ENCODE assay signal across 8 mouse cellular contexts in genomic region chr8:84012499-84013165, GRCm38 (mm10). TPM values are rescaled to one million over a fixed set of nuclear protein-coding genes. Genes with fewer than 3 reads are reported as not detected.
DNase-seq lines count a peak whose midpoint lies in the region; ATAC-seq lines count a peak whose summit lies in the region.

No protein-coding gene starts in this region.

- peak overlapping the region; percentile 99 for H3K4me2 ChIP-seq in hindbrain, embryonic 15.5 days
- peak overlapping the region; percentile 71 for H3K4me2 ChIP-seq in liver, embryonic 11.5 days

- H3K27me3 ChIP-seq in embryonic facial prominence, embryonic 10.5 days (replicated peaks; ENCODE audit: low read depth, poor library complexity, severe bottlenecking), result peaks cover 62% of the 10 kb centered on the region
- peaks cover 34% of the 10 kb centered on the region for H3K27me3 ChIP-seq in hindbrain, embryonic 15.5 days
- H3K27me3 ChIP-seq in liver, embryonic 11.5 days (replicated peaks; ENCODE audit: control insufficient read depth, insufficient read depth, low read length), result peaks cover 46% of the 10 kb centered on the region

- peak overlapping the region; percentile 67 for H3K4me3 ChIP-seq in embryonic facial prominence, embryonic 10.5 days
- H3K4me3 ChIP-seq in hindbrain, embryonic 15.5 days, result peak overlapping the region; percentile 48
- H3K4me3 ChIP-seq in liver, embryonic 11.5 days (ENCODE audit: low read depth, low read length), result peak overlapping the region; percentile 57

- peaks cover 4% of the 10 kb centered on the region; the same call in 1 of the 2 replicates for H3K9me3 ChIP-seq in embryonic facial prominence, embryonic 10.5 days
- H3K9me3 ChIP-seq in hindbrain, embryonic 15.5 days, result no peaks in the 10 kb centered on the region
- 0 out of 2 replicates have a peak, but pooled peaks cover 2% of the 10 kb centered on the region for H3K9me3 ChIP-seq in liver, embryonic 11.5 days (ENCODE audit: control insufficient read depth, low read length)

- H3K9ac ChIP-seq in hindbrain, embryonic 15.5 days, result no peak overlapping the region
- no peak overlapping the region for H3K9ac ChIP-seq in liver, embryonic 11.5 days (ENCODE audit: low read depth, low read length)

- WGBS in embryonic facial prominence, embryonic 10.5 days, result 5% methylated on average over 35 of the region's 35 CpGs
- 8% methylated on average over 35 of the region's 35 CpGs for WGBS in hindbrain, embryonic 15.5 days
- WGBS in liver, embryonic 11.5 days, result 11% methylated on average over 35 of the region's 35 CpGs

- H3K4me1 ChIP-seq in embryonic facial prominence, embryonic 10.5 days, result peaks cover 36% of the 10 kb centered on the region
- peaks cover 28% of the 10 kb centered on the region for H3K4me1 ChIP-seq in hindbrain, embryonic 15.5 days (replicated peaks)
- peaks cover 8% of the 10 kb centered on the region for H3K4me1 ChIP-seq in liver, embryonic 11.5 days (replicated peaks; ENCODE audit: control insufficient read depth, insufficient read depth, low read length)

- no peak for ATAC-seq in hindbrain, embryonic 15.5 days (ENCODE audit: low FRiP score, low read depth)
- ATAC-seq in liver, embryonic 11.5 days (replicated peaks; ENCODE audit: low FRiP score), result no peak
- no peak for ATAC-seq in cerebellum, adult (ENCODE audit: insufficient number of reproducible peaks, low FRiP score, low TSS enrichment)

- DNase-seq in MN1 (ENCODE audit: low spot score), result peak; percentile 47
- DNase-seq in embryonic facial prominence, embryonic 10.5 days (ENCODE audit: low spot score), result peak; percentile 60
- DNase-seq in liver, embryonic 11.5 days (ENCODE audit: low spot score), result no peak
- DNase-seq in skeletal muscle tissue, adult 2 months (ENCODE audit: low read depth, low spot score), result peak; percentile 53
- no peak for DNase-seq in urinary bladder, postnatal 4 days (ENCODE audit: low spot score in 2 of 2)
- no peak for DNase-seq in layer of hippocampus, postnatal 25 days (ENCODE audit: extremely low spot score in 1 of 2, low spot score in 1 of 2)

- no peaks in the 10 kb centered on the region for H3K36me3 ChIP-seq in embryonic facial prominence, embryonic 10.5 days (replicated peaks)
- H3K36me3 ChIP-seq in hindbrain, embryonic 15.5 days, result no peaks in the 10 kb centered on the region
- no peaks in the 10 kb centered on the region for H3K36me3 ChIP-seq in liver, embryonic 11.5 days (ENCODE audit: control insufficient read depth, insufficient read depth, low read length)

- H3K27ac ChIP-seq in embryonic facial prominence, embryonic 10.5 days (replicated peaks), result 0 out of 2 replicates have a peak overlapping the region, but pooled peaks have one; percentile 20
- H3K27ac ChIP-seq in hindbrain, embryonic 15.5 days (replicated peaks), result no peak overlapping the region
- H3K27ac ChIP-seq in liver, embryonic 11.5 days (ENCODE audit: low read depth, low read length), result no peak overlapping the region

RNA-seq across cellular contexts. Expression of gene 2210011C24Rik, which starts 0.7 kb away (rescaled TPM):
- 0.28 TPM in 1 of 2 replicates, not detected in the other for polyA plus RNA-seq in embryonic facial prominence, embryonic 10.5 days (2016; fragmentation: Nextera tagmentation; extraction: Ambion mirVana)
- 0.41 and 0.70 TPM in 2 replicates for polyA plus RNA-seq in hindbrain, embryonic 15.5 days (2015; fragmentation: Nextera tagmentation; extraction: Ambion mirVana)
- polyA plus RNA-seq in liver, embryonic 11.5 days (2014; fragmentation: Nextera tagmentation; extraction: Ambion mirVana), result not detected in 2 replicates
- 1 to 10 TPM; 1.9 to 2.3 TPM for total RNA-seq in layer of hippocampus, postnatal 25 days (2021)

RNA-seq across cellular contexts. Expression of gene Palm3, which starts 8.6 kb away (rescaled TPM):
- 9.3 and 11.5 TPM in 2 replicates for polyA plus RNA-seq in embryonic facial prominence, embryonic 10.5 days (2016; fragmentation: Nextera tagmentation; extraction: Ambion mirVana)
- polyA plus RNA-seq in hindbrain, embryonic 15.5 days (2015; fragmentation: Nextera tagmentation; extraction: Ambion mirVana), result 8.6 and 8.8 TPM in 2 replicates
- polyA plus RNA-seq in liver, embryonic 11.5 days (2014; fragmentation: Nextera tagmentation; extraction: Ambion mirVana), result 0.66 and 1.2 TPM in 2 replicates
- 1 to 10 TPM; 2.7 to 2.9 TPM for total RNA-seq in layer of hippocampus, postnatal 25 days (2021)

RNA-seq across cellular contexts. Expression of gene 1700067K01Rik, which starts 11.3 kb away (rescaled TPM):
- polyA plus RNA-seq in embryonic facial prominence, embryonic 10.5 days (2016; fragmentation: Nextera tagmentation; extraction: Ambion mirVana), result 0.60 and 1.0 TPM in 2 replicates
- 0.47 and 0.75 TPM in 2 replicates for polyA plus RNA-seq in hindbrain, embryonic 15.5 days (2015; fragmentation: Nextera tagmentation; extraction: Ambion mirVana)
- 0.29 and 1.5 TPM in 2 replicates for polyA plus RNA-seq in liver, embryonic 11.5 days (2014; fragmentation: Nextera tagmentation; extraction: Ambion mirVana)
- total RNA-seq in layer of hippocampus, postnatal 25 days (2021), result under 1 TPM; 0.20 to 0.33 TPM

RNA-seq across cellular contexts. Expression of gene Samd1, which starts 15.2 kb away (rescaled TPM):
- polyA plus RNA-seq in embryonic facial prominence, embryonic 10.5 days (2016; fragmentation: Nextera tagmentation; extraction: Ambion mirVana), result 12.1 and 12.2 TPM in 2 replicates
- polyA plus RNA-seq in hindbrain, embryonic 15.5 days (2015; fragmentation: Nextera tagmentation; extraction: Ambion mirVana), result 6.2 and 7.3 TPM in 2 replicates
- polyA plus RNA-seq in liver, embryonic 11.5 days (2014; fragmentation: Nextera tagmentation; extraction: Ambion mirVana), result 13.4 and 17.6 TPM in 2 replicates
- 10 to 100 TPM; 44.2 to 45.4 TPM for total RNA-seq in layer of hippocampus, postnatal 25 days (2021)

RNA-seq across cellular contexts. Expression of gene Il27ra, which starts 29.8 kb away (rescaled TPM):
- polyA plus RNA-seq in embryonic facial prominence, embryonic 10.5 days (2016; fragmentation: Nextera tagmentation; extraction: Ambion mirVana), result 0.16 and 0.29 TPM in 2 replicates
- 0.69 and 0.97 TPM in 2 replicates for polyA plus RNA-seq in hindbrain, embryonic 15.5 days (2015; fragmentation: Nextera tagmentation; extraction: Ambion mirVana)
- polyA plus RNA-seq in liver, embryonic 11.5 days (2014; fragmentation: Nextera tagmentation; extraction: Ambion mirVana), result 1.8 and 3.1 TPM in 2 replicates
- 1 to 10 TPM; 2.0 to 2.4 TPM for total RNA-seq in layer of hippocampus, postnatal 25 days (2021)

Comparison
In these comparisons a context has a peak if more than half of its experiments do, and no peak if none do; other contexts are left out.
1. DNase-seq: peak in MN1 (single experiment), embryonic facial prominence, embryonic 10.5 days (single experiment) and skeletal muscle tissue, adult 2 months (single experiment); none in liver, embryonic 11.5 days (single experiment), urinary bladder, postnatal 4 days (0 of 2) and layer of hippocampus, postnatal 25 days (0 of 2).
2. Peak in every context shown above with its lines, with median percentiles within 50 percentile points of each other: H3K4me3 ChIP-seq.